Mouse (Mus musculus): ENCODE measurements around the gene Il5ra. TPM values are rescaled to one million over a fixed set of nuclear protein-coding genes. Genes with fewer than 3 reads are reported as not detected.

Gene Il5ra
- polyA plus RNA-seq (2014; fragmentation: Nextera tagmentation; extraction: Ambion mirVana), result not detected in 2 replicates

GRCm38 (mm10) chr6:106748887-106749388 is at the start of gene Il5ra:
Gene Il5ra (minus strand): TSS chr6:106749037.
- Histone ChIP-seq H3K4me1 (replicated peaks; ENCODE audit: control insufficient read depth, insufficient read depth, low read length) (no peaks in the 10 kb centered on the region), H3K9me3 (ENCODE audit: control insufficient read depth, low read length) (no peaks in the 10 kb centered on the region), H3K27ac (no peak within 1 kb of the TSS), H3K27me3 (ENCODE audit: control insufficient read depth, insufficient read depth, low read length) (no peaks in the 10 kb centered on the region), H3K4me2 (replicated peaks) (no peak within 1 kb of the TSS), H3K4me3 (replicated peaks; ENCODE audit: low read length) (no peak within 1 kb of the TSS), H3K9ac (no peak within 1 kb of the TSS), H3K36me3 (replicated peaks; ENCODE audit: control insufficient read depth, insufficient read depth) (no peaks in the 10 kb centered on the region)
- ATAC-seq (ENCODE audit: low FRiP score), result no peak
- WGBS, result 76% methylated on average over 6 of the region's 6 CpGs
- DNase-seq (ENCODE audit: low spot score), result no peak

GRCm38 (mm10) chr6:106794094-106794814 is 45.4 kb upstream of the Il5ra start:
- Histone ChIP-seq H3K4me3 (replicated peaks; ENCODE audit: low read length) (no peak overlapping the region), H3K36me3 (replicated peaks; ENCODE audit: control insufficient read depth, insufficient read depth) (peaks cover 50% of the 10 kb centered on the region), H3K4me1 (replicated peaks; ENCODE audit: control insufficient read depth, insufficient read depth, low read length) (peaks cover 11% of the 10 kb centered on the region), H3K9me3 (ENCODE audit: control insufficient read depth, low read length) (no peaks in the 10 kb centered on the region), H3K27me3 (ENCODE audit: control insufficient read depth, insufficient read depth, low read length) (no peaks in the 10 kb centered on the region), H3K27ac (no peak overlapping the region), H3K9ac (no peak overlapping the region), H3K4me2 (replicated peaks) (no peak overlapping the region)
- 93% methylated on average over 13 of the region's 13 CpGs for WGBS
- ATAC-seq (ENCODE audit: low FRiP score) (no peak), DNase-seq (ENCODE audit: low spot score) (no peak)

DNA sequence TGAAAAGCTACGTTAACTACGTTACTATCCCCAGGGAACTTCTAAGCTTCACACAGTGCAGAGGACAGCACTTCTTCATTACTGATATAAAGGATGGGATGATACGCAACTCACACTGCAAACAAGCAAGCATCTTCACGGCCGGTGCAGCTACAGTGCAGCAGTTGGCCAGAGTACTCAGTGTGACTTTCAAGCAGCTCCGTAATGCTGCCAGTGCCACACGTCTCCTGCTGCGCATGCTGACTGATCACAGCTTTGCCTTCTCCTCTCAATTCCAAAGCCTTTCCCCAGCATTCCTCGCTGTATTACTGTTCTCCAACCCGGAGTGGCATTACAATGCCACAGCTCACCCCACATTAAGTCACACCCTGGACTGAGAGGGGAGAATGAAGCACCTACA is 44.8 kb upstream of the Il5ra start:
- peaks cover 56% of the 10 kb centered on the region for H3K36me3 ChIP-seq (replicated peaks; ENCODE audit: control insufficient read depth, insufficient read depth)
- ATAC-seq (ENCODE audit: low FRiP score) (no peak), DNase-seq (ENCODE audit: low spot score) (no peak)
- 94% methylated on average over 10 of the region's 10 CpGs for WGBS
- no peak overlapping the region for H3K4me3 ChIP-seq (replicated peaks; ENCODE audit: low read length)
- H3K27ac ChIP-seq, result no peak overlapping the region
- H3K4me1 ChIP-seq (replicated peaks; ENCODE audit: control insufficient read depth, insufficient read depth, low read length), result peaks cover 5% of the 10 kb centered on the region; the same call in 1 of the 2 replicates
- H3K9me3 ChIP-seq (ENCODE audit: control insufficient read depth, low read length), result no peaks in the 10 kb centered on the region
- no peak overlapping the region for H3K4me2 ChIP-seq (replicated peaks)
- H3K27me3 ChIP-seq (ENCODE audit: control insufficient read depth, insufficient read depth, low read length), result no peaks in the 10 kb centered on the region
- H3K9ac ChIP-seq, result no peak overlapping the region

DNA sequence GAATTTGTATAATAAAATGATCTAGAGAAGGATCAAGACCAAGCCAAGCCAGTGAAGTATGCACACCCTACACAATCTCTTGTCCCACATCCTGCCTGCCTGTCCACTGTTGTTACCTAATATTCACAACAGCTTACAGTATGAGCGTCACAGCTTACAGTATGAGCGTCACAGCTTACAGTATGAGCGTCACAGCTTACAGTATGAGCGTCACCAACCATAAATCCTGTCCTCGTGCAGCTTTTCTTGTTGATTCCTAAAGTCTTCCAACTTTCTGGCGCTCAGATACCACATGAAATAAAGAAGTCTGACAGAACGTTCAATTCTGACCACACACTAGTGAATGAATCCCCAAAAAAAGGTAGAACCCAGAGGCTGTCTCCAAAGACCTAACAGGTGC is 44.3 kb upstream of the Il5ra start:
- Histone ChIP-seq H3K36me3 (replicated peaks; ENCODE audit: control insufficient read depth, insufficient read depth) (peaks cover 60% of the 10 kb centered on the region), H3K27ac (no peak overlapping the region), H3K4me1 (replicated peaks; ENCODE audit: control insufficient read depth, insufficient read depth, low read length) (no peaks in the 10 kb centered on the region), H3K4me2 (replicated peaks) (no peak overlapping the region), H3K9me3 (ENCODE audit: control insufficient read depth, low read length) (no peaks in the 10 kb centered on the region), H3K9ac (no peak overlapping the region), H3K27me3 (ENCODE audit: control insufficient read depth, insufficient read depth, low read length) (no peaks in the 10 kb centered on the region), H3K4me3 (replicated peaks; ENCODE audit: low read length) (no peak overlapping the region)
- no peak for DNase-seq (ENCODE audit: low spot score)
- no peak for ATAC-seq (ENCODE audit: low FRiP score)
- 96% methylated on average over 7 of the region's 7 CpGs for WGBS

DNA sequence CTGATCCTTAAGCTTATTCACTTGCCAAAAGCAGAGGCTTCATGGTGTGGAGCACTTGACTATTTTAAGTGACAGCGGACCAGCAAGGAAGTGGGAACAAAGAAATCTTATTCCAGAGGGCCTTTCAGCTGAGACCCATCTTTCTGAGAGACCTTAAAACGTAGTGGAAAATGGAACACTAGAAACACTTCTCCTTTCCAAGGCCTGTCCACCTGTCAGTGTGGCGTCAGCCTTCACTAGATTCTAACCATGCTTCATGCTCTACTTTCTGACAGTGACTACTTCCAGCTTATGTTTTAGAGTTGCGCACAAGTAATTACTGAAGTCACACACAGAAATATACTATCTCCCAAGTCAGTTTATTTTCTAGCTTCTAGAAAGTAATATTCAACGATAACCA is 43.6 kb upstream of the Il5ra start:
- no peak overlapping the region for H3K27ac ChIP-seq
- H3K27me3 ChIP-seq (ENCODE audit: control insufficient read depth, insufficient read depth, low read length), result no peaks in the 10 kb centered on the region
- H3K36me3 ChIP-seq (replicated peaks; ENCODE audit: control insufficient read depth, insufficient read depth), result peaks cover 64% of the 10 kb centered on the region
- H3K4me2 ChIP-seq (replicated peaks), result no peak overlapping the region
- no peak overlapping the region for H3K9ac ChIP-seq
- WGBS, result 94% methylated on average over 5 of the region's 5 CpGs
- ATAC-seq (ENCODE audit: low FRiP score), result no peak
- no peaks in the 10 kb centered on the region for H3K9me3 ChIP-seq (ENCODE audit: control insufficient read depth, low read length)
- no peaks in the 10 kb centered on the region for H3K4me1 ChIP-seq (replicated peaks; ENCODE audit: control insufficient read depth, insufficient read depth, low read length)
- no peak overlapping the region for H3K4me3 ChIP-seq (replicated peaks; ENCODE audit: low read length)
- DNase-seq (ENCODE audit: low spot score), result no peak

DNA sequence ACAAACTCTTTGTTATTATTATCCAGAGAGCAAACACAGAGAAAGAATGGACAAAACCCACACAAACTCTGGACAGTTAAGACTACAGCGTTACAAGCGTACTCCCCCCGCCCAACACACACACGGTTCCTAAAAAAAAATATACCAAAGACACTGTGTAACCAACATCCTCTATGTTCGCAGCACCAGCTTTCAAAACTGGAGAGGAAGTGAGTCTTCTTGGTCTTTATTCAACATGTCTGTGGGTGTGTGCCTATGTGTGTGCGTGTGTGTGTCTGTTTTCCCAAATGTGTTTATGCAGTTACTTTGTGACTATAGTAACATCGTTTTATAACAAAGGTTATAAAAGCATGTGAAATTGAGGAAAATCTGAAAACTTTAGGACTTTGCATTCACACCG is 42.6 kb upstream of the Il5ra start:
- Histone ChIP-seq H3K4me2 (replicated peaks) (no peak overlapping the region), H3K27me3 (ENCODE audit: control insufficient read depth, insufficient read depth, low read length) (no peaks in the 10 kb centered on the region), H3K27ac (no peak overlapping the region), H3K36me3 (replicated peaks; ENCODE audit: control insufficient read depth, insufficient read depth) (peaks cover 69% of the 10 kb centered on the region), H3K4me1 (replicated peaks; ENCODE audit: control insufficient read depth, insufficient read depth, low read length) (no peaks in the 10 kb centered on the region), H3K9ac (no peak overlapping the region), H3K4me3 (replicated peaks; ENCODE audit: low read length) (no peak overlapping the region), H3K9me3 (ENCODE audit: control insufficient read depth, low read length) (no peaks in the 10 kb centered on the region)
- no peak for DNase-seq (ENCODE audit: low spot score)
- no peak for ATAC-seq (ENCODE audit: low FRiP score)
- WGBS, result 93% methylated on average over 8 of the region's 8 CpGs

DNA sequence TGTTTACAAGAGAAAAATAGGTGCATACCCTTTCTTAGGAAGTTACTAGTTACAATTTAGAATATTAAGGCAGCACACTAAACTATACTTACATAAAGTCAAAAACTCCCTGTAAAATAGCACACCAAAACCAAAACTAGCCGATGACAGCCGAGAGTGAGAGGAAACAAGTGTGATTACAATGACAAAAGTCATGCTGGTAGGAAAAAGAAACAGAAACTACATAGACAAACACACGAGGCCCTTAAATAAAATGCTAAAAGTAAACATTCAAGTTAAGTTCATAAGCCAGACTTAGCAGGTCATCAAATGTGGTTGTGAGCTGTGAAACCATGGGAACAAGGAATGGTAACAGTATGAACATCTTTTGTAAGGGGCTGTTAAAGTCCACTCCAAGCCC is 38.3 kb upstream of the Il5ra start:
- H3K27me3 ChIP-seq (ENCODE audit: control insufficient read depth, insufficient read depth, low read length), result no peaks in the 10 kb centered on the region
- DNase-seq (ENCODE audit: low spot score) (no peak), ATAC-seq (ENCODE audit: low FRiP score) (no peak)
- no peaks in the 10 kb centered on the region for H3K9me3 ChIP-seq (ENCODE audit: control insufficient read depth, low read length)
- no peak overlapping the region for H3K4me3 ChIP-seq (replicated peaks; ENCODE audit: low read length)
- H3K9ac ChIP-seq, result no peak overlapping the region
- peaks cover 61% of the 10 kb centered on the region for H3K36me3 ChIP-seq (replicated peaks; ENCODE audit: control insufficient read depth, insufficient read depth)
- H3K4me2 ChIP-seq (replicated peaks), result no peak overlapping the region
- WGBS, result 94% methylated on average over 3 of the region's 3 CpGs
- no peaks in the 10 kb centered on the region for H3K4me1 ChIP-seq (replicated peaks; ENCODE audit: control insufficient read depth, insufficient read depth, low read length)
- H3K27ac ChIP-seq, result no peak overlapping the region

GRCm38 (mm10) chr6:106770046-106770445 is 21.2 kb upstream of the Il5ra start:
- Histone ChIP-seq H3K4me3 (replicated peaks; ENCODE audit: low read length) (peak overlapping the region; percentile 73), H3K4me1 (replicated peaks; ENCODE audit: control insufficient read depth, insufficient read depth, low read length) (peaks cover 12% of the 10 kb centered on the region), H3K9ac (peak overlapping the region; percentile 61), H3K9me3 (ENCODE audit: control insufficient read depth, low read length) (no peaks in the 10 kb centered on the region), H3K36me3 (replicated peaks; ENCODE audit: control insufficient read depth, insufficient read depth) (peaks cover 32% of the 10 kb centered on the region), H3K27me3 (ENCODE audit: control insufficient read depth, insufficient read depth, low read length) (no peaks in the 10 kb centered on the region), H3K4me2 (replicated peaks) (peak overlapping the region; percentile 77), H3K27ac (no peak overlapping the region)
- WGBS, result 50% methylated on average over 4 of the region's 4 CpGs
- ATAC-seq (ENCODE audit: low FRiP score) (no peak), DNase-seq (ENCODE audit: low spot score) (no peak)

GRCm38 (mm10) chr6:106769290-106769866 is 20.5 kb upstream of the Il5ra start:
- ATAC-seq (ENCODE audit: low FRiP score) (peak; percentile 73), DNase-seq (ENCODE audit: low spot score) (no peak)
- H3K36me3 ChIP-seq (replicated peaks; ENCODE audit: control insufficient read depth, insufficient read depth), result peaks cover 27% of the 10 kb centered on the region
- peak overlapping the region; percentile 61 for H3K9ac ChIP-seq
- H3K27ac ChIP-seq, result peak overlapping the region; percentile 63; the same call in 1 of the 2 replicates
- 3% methylated on average over 33 of the region's 33 CpGs for WGBS
- H3K4me1 ChIP-seq (replicated peaks; ENCODE audit: control insufficient read depth, insufficient read depth, low read length), result peaks cover 12% of the 10 kb centered on the region
- peak overlapping the region; percentile 77 for H3K4me2 ChIP-seq (replicated peaks)
- H3K9me3 ChIP-seq (ENCODE audit: control insufficient read depth, low read length), result no peaks in the 10 kb centered on the region
- no peaks in the 10 kb centered on the region for H3K27me3 ChIP-seq (ENCODE audit: control insufficient read depth, insufficient read depth, low read length)
- peak overlapping the region; percentile 73 for H3K4me3 ChIP-seq (replicated peaks; ENCODE audit: low read length)
